Mouse (Mus musculus) CH12F3 (cell line): ENCODE results near the gene Gfap.

Source experiments
- in situ Hi-C: fragments of 300-500 bp; cut with MboI; formaldehyde crosslinking; loops from 2 replicates; pipeline ENCODE4 v1.14.3; 2020; ENCODE audit warnings: low sequenced_read_pairs

Gene Gfap

DNA sequence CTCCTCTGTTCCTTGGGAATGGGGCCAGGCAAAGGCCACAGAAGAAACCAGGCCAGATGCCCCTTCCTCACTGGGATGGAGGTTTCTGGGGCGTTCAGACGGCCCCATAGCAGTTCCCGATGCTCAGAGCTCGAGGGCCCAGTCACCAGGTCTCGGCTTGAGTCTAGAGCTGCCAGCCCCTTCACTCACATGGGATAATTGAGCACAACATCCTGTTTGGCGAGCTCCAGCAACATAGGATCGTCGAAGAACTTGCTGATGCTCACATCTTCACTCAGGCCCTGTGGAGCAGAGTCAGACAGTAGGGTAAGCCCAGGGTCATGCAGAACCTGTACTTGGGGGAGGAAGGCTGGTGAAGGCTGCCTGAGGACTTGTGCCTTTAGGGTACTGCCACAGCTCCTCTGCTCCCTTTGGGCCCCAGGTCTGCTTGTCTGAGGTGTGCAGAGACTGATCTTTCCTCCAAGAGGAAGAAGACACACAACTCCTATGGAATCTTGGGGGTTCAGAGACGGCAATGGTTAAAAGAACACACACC lies 62.0 kb downstream of the Gfap start:
- in situ Hi-C loops = no loop called here

DNA sequence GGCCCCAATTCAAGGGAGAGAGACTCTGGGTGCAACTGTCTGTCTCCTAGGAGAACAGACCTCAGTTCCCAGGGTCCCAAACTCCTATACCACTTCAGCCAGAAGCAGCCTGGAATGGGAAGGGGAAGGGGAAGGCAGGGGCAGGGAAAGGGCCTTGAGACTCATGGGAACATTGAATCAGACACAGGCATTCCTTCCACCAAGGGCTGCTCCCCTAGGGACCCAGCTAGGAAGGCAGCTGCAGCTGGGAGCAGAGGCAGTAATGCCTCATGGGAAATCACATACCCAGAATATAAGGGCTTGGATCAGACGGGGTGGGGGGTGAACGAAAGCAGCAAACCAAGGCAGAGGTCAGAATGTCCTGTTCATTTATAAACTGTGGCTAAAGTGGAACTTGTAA lies 62.6 kb downstream of the Gfap start:
- in situ Hi-C loops = no loop called here

DNA sequence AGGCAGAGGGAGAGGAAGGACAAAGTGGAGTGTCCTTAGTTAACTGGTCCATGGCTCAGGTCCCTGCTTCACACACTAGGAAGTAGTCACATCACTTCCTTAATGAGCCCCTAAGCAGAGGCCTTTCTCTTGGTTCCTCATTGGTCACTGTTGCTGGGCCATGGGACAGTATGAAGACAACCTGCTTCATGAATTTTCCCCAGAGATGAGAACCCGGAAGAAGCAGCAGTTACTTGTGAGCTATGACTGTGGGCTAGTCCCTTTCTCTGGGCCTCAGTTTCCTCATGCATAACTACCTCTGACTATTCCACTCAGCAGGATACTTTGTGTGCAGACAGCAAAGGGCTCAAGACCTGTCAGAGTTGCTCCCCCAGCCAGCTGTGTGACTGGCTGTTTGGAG lies 63.3 kb downstream of the Gfap start:
- in situ Hi-C loops = no loop called here
